Mouse (Mus musculus) right cerebral cortex, postnatal 14 days (tissue): ENCODE measurements at regions not wholly inside any gene's neighbourhood (a gene's known extent, or its start where the extent isn't known, plus 50 kb on each side); places are given as distances from the start of the nearest gene placed in this dataset.

Source experiments
- DNase-seq: peaks from one replicate; pipeline ENCODE4 v3.0.0; 2022

DNA sequence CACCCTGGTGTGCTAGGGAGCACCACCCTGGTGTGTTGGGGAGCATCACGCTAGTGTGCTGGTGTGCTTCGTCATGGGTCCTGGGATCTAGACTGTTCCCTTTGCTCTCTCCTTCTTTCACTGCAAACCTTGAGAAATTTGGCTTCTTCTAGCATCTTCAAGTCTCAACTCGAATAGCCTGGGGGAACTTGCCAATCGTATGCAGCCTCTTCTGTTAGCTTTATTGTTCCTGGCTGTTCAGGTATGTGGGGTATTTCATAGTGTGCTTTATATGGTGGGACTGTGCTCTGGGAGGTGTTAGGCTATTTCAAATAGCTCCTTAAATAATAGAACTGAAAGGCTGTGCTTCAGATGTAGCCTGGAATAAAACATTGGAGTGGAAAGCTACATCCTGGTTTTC, 135.7 kb upstream of the Pkn2 start:
- DNase-seq = no peak

DNA sequence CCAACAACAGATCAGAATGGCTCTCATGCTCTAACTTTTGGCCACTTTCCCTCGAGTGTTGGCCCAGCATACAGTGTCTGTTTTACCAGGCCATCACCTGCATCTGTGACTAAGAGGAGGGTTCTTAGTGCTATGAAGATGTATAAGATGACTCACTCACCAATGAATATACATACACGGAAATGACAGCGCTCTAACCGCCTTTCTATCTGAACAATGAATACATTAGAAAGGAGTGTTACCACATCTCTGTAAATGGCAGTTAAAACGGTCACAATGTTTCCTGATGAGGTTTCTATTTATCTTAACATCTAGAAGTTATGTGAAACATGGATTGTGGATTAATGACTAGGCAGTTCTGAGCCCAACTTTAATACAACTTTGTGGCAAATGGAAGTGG, 135.0 kb upstream of the Pkn2 start:
- DNase-seq = no peak

DNA sequence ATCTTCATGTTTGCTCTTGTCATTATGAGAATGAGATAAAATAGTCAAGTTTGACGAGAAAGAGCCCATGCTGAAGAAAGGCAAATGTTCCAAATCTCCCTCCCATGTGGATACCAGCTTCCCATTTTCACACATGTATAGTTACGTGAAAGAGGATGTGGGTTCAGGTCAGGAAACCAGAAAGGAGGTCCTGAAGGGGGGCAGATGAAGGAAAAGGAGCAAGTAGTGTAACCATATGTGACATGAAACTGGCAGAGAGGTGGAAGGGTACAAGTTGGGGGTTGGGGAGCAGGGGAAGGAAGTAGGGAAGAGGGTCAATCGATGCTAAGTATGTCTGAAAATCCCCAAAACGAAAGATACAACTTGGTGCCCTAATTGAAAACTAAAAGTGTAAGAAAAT, 132.6 kb upstream of the Pkn2 start:
- DNase-seq = no peak

DNA sequence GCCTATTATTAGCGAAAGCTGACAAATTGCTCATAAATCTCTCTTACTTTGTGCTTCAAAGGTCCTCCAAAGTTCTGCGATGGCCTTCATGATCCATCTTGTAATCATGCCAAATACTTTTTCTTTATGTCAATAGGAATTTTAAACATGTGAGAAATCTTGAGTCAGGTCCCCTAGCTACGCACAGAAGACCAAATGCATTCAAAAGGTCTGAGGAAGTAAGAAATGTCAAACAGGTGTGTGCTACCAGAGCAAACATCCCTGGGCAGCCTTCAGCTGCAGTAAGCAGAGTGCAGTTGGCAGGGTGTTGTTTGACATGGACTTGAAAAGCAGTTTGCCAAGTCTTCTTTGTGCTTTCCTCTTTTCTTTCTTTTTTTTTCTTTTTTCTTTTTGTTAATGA, 125.2 kb upstream of the Pkn2 start:
- DNase-seq = no peak

DNA sequence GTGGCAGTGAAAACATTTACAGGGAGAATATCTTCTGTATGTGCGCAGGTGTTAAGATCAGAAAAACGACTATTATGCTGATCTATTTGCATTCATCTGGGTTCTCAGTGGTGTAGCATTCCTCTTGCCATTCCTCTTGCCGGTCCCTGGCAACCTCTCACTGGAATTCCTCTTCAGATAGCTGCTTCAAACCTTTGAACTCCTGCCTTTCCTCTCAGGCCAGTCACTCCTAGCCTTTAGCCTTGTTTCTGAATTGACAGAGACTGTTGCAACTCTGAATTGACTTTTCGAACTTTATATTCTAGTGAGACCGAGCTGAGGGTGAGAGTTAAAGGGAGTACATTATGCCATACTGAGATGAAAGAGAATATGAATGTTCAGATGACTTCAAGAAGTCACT, 120.1 kb upstream of the Pkn2 start:
- DNase-seq = no peak

DNA sequence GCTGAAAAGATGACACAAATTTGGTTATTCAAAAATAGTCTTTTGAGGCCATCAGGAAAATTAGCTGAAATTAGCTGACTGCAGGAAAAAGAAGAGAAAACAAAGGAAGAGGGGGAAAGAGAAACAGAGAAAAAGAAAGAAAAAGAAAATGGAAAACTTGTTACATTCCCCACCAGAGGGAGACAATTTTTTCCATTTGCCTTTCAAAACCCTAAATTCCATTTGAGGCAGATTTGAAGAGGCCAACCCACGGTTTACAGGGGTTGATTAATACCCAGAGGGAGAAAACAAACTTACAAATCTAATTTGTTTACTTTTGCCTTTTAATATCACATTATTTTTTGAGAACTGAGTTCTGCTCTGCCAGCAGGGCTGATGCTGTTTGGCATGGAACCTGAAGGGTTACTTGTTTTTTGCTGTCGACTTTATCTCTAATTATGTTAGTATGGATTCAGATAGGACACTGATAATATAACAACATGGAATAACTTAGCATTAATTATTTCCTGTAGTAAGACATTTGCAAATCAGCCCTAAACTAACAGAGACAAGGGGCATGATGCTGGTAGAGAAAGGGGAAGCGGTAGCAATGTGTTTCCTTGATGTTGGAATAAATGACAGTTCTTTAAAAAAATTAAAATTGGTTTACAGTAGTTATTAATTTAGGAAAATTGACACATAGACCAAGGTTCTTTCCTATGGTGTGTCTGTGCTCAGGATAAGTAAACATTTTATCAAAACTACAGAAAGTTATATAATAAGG, 114.4 kb upstream of the Pkn2 start:
- DNase-seq = no peak

DNA sequence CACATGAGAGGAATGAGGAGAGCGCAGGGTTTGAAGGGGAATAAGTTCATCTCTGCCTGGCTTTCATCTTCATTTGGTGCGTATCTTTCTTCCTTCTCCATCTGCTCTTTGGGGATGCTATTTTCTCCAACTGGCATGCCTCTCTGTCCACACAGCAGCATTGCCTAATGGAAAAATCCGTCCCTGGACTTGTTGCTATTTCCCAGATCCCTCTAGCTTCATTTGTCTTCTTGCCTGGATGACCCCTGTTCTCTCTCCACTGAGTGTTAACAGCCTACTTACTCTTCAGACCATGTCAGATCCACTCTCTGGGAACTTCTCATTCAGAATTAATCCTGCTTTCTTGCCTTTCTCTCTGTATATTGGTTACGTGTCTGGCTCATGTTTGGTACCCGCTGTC, 102.7 kb upstream of the Pkn2 start:
- DNase-seq = no peak

DNA sequence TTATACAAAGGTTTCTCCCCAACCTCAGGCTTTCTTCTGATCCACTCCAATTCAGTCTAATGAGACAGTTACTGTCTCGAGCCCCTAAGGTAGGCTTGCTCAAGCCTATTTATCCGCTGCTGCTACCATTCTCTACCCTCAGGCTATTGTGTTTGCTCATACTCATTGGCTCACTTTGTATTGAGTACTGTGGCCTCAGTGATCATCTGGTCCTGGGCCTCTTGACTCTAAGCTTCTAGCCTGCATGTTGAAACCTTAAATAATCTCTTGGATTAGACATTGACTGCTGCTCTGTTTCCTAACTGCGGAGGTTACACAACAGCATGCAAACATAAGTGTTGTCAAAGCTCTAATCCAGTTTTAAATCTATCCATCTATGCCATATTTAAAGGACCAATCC, 99.4 kb upstream of the Pkn2 start:
- no peak for DNase-seq

DNA sequence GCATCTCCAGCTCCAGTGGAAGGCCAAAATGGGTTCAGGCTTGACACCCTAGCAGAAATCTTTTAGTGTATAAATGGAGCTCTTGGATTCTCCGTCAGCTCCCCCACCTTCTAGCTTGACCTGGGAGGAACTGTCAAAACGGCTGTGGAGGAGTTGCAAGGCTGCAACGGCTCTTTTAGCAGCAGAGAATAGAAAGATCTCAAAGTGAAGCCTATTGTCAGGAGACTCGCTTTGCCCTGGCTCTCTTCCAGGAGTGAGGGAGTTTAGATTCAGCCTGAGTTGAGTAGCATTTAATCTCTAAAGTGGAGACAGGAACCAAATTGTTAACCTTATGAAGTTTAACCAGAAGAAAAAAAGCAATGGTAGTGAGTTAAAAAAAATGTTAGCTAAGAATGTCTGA, 97.4 kb upstream of the Pkn2 start:
- no peak for DNase-seq

DNA sequence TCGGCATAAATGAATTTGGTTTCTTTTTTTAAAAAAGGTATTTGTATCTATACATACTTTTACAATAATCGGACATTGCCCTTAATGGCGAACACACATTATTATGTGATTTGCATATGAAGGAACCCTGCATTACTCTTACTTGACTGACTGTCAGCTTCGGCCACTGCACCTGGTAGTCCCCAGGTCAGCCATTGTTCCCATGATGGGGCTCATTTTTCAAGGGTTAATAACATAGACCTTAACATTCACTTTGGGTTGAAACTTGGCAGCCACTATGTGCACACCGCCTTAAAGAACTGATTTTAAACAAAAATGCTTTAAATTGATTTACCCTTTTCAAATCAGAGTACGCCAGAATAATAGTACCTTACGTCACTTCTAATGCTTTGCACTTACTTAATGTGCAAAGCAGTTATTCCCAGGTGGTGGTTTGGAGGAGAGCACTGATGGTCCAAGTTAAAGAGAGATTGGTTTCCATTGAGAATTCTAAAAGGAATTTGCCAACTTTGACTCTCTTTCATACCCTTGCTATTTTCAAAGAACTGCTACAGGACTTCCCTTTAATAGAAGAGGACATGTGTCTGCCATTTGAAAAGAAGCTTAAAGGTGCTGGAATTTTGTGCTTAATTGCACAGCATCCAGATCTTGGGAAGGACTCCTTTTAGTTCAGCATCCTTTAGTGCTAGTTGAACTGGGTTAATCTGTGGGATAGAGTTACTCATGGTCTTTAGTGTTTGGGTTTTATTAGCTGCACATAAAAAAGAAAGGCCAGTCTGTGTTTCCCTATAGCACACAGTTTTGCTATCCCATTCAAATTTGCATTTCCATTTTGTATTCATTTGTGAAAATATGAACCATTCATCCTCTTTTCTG, 95.0 kb upstream of the Pkn2 start:
- no peak for DNase-seq

DNA sequence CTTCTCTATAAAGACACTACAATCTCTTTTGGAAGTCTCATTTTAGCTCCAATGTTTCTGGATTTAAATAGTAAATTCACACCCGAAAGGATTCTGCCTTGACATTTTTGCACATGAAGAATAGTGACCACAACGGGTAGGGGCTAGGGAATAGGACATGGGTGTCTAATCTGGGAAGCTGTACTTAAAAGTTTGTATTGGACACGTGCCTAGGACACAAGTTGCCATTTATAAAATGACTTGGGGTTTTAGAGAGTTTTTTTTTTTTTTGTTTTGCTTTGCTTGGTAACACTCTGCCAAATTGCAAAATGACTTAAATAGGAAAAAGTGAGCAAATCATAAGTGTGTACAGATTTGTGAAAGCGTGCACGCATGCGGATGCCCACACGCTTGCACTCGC, 93.8 kb upstream of the Pkn2 start:
- DNase-seq = no peak

DNA sequence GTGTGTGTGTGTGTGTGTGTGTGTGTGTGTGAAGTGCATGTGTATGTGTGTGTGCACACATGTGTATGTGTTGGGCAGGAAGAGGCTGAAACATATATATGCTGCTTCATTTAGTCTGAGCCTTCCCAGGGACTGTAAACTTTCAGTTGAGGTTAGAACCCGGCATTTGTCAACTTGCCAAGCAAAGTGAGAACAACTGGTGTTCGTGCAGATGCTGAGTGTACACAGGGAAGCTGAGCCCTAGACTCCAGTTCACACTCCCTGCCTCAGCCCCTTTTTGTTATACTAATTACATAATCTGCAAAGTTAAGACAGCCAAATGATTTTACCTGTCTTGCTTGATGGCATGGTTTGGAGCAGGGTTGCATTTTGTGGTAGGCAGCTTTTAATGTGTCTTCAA, 87.7 kb upstream of the Pkn2 start:
- no peak for DNase-seq

DNA sequence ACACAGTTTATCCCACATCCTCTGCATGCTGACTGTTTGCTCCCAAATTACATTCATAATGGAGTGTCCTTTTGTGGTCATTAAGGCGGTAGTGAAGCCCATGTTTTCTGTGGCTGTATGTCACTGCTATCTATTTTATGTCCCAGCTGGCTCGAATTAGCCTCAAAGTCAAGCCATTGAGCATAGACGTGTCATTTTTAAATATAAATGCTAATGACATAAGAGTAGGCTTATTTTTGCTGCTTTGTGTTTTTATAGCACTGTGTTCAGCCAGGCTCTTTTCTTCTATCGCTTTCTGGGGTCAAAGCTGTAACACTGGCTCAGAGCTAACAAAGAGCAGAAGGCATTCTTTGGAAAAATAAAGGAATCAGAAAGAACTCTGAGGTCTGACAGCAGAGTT, 83.8 kb upstream of the Pkn2 start:
- DNase-seq = no peak

DNA sequence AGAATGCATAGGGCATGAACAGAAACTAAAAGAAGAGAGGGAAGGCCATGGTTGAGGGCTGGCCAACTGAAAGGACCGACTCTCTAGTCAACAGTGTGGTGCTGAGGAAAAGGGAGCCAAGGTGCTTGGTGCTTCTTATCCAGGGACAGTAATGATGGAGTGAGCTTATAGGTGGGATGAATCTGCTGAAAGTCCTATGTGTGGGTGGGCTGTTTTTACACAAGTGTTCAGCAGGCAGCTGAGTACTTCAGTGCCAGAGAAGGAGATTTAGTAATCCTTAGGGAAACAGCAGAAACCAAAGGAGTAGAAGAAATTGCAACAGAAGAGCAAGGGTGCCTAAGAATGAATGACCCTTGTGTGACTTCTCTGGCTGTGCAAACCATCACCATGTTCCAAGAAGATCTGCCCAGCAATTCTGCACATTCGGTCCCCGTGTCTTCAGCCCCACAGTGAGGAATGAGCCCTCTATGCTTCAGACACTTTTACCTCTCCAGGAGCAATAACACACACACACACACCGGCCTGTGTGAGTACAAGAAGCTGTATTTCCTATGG, 82.1 kb upstream of the Pkn2 start:
- DNase-seq = no peak

DNA sequence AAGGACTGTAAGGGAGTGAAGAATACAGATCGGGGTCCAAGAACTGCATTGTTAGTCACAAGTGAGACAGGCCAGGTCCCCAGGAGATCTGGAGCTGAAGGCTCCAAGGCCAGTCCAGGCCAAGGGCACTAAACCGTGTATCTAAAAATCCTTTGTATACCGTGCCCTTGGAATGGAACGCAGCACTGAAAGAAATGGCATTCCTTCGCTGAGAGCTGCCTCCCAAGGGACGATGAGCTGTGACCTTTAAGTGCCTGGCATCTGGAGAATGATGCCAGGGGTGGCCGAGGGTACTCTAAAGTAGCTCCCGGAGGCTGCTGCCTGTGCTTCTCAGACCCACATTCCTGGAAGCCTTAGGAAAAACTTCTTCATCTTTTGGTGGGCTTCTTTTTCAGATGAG, 76.0 kb upstream of the Pkn2 start:
- no peak for DNase-seq

DNA sequence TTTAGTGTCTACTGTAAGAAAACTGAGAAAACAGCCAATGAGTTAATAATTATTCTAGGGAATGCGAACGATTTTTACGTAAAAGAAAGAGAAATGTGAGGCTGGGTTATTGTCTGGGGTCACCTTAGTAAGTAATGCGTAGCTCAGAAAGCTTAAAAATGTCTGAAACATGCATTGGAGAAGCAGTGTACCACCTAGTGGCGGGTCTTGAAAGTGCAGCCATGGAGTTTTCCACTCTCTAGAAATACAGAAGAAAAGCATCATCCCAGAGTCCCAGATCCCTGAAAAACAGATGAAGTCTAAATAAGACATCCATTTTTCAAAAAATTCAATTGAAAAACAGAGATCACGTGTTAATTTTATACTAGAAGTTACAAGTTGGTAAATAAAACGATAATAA, 67.0 kb upstream of the Pkn2 start:
- peak; percentile 70 for DNase-seq

DNA sequence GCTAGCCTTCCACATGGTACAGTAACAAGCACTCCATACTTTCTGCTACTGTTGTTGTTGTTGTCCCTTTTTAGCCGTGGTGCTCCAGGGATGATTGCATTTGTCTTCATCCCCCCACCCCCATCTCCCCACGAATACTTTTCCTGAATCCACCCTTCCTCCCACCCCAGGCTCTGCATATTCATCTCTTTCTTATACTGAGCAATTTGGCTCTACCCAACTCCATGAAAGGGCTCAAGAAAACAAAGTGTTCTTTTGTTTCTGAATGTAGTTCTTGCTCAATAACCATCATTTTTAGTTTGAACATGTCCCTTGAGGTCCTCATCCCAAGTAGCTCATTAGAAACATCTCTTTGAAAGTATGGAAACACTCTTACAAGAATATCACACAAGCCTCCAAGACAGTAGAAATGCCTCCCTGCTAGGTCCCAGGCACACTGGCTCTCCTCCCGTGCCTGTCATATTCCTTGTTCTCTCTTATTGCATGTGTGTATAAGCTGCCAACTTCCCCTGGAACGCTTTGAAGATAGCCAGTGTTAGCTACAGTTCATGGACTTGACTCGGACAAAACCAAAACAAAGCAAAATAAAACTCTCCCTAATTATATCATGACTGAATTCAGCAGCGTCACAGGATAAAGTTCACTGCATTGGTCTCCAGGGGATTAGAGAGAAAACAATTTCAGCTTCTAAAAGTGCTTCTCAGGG, 59.7 kb upstream of the Pkn2 start:
- DNase-seq = no peak

DNA sequence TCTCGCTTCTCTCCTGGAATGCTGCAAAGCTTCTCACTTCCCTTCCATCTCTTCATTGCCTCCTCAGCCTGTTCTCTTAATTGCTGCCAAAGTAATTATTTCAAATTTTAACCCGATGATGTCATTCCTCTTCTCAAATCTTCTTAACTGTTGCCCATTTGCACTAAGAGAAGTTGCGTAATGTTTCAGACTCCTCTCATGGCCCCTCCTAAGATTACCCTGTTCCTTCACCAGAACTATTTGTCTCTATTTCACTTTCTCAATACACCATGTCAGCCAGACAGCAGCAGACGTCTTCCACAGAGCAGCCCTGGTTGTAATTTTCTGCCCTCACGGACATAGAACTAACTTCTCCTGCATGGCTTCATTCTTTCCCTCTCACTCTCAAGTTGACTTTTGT, 59.1 kb upstream of the Pkn2 start:
- DNase-seq = no peak

DNA sequence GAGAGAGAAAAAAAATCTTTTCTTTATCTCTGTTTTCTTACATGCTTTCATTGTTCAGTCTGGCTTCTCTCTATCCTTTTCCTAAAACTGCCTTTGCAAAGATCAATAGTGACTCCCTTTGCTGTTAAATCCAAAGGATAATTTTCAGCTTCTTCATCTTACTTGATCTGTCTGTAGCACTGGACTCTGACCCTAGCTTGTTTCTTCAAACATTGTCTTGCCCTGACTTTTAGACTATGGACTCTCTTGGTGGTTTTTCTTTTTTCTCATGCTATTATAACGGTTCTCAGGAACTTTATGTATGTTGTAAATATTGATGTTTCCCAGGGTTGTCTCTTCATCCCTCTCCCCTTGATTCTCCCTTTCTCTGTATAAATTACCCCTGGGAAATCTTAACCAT, 58.0 kb upstream of the Pkn2 start:
- DNase-seq = no peak

DNA sequence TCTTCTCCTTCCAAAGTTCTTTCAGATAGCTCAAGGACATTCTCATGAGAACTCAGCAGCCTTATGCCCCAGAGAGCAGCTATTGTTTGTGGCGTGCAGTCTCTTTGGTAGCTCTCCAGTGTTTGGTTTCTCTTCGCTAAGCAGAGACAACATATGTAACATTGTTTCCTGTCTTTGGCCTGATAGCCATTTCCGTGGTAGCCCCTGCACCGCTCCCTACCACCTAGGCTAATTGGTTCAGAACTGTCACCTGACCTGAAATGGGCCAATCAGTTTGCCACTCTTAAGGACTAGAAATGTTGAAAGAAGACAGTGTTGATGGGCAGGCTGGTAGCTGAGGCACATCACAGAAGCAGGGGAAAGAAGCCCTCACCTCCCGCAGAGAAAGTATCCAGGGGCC, 54.1 kb upstream of the Pkn2 start:
- DNase-seq = no peak

DNA sequence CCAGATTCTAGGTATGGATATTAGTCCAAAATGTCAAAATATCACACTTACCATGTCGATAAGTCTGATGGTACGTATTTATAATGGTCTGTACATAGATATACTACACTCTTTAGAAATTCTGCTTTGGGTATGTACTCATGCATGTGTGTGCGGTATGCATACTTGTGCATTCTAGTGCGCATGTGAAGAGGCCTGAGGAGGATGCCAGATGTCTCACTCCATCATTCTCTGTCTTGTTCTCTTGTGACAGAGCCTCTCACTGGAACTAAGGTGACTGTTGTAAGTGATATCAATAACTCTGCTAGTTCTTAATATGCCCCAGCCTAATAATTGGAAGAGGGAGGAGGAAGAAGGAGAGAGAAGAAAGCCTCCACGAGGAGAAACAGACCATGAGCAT, 52.5 kb upstream of the Pkn2 start:
- no peak for DNase-seq

DNA sequence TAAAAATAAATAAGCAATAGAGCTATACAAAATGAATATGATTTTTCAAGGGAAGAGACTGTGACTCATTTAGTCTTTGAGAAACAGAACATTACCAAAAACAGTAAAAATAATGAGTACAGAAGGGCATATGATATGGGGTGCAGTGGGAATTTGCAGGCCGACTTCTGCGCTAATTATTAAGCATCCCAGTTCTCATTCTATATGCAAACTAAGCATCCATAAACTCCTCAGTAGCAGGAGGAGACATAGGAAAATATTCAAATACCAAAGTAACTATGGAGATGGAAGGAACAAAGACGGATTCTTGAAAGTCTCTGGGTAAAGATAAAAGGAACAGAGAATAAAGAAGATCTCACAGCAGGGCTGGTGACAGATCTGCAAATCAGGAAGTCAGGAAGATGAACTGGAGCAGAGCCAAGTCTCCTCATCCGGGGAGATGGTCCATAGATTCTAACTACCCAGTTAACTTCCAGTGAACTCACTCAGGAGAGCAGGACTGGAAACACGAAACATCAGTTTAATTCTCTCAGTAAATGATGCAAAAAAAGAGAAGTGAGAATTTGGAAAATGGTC, 52.0 kb upstream of the Pkn2 start:
- DNase-seq = no peak
